Mouse (Mus musculus): Measurements from ENCODE around the gene Gm20696.

Gene Gm20696

GRCm38 (mm10) chr6:99566921-99567320 lies 99.7 kb downstream of the Gm20696 start:
- DNase-seq (ENCODE audit: low spot score), result no peak

GRCm38 (mm10) chr6:99564766-99565165 lies 101.8 kb downstream of the Gm20696 start:
- no peak for DNase-seq (ENCODE audit: low spot score)

GRCm38 (mm10) chr6:99556950-99557349 lies 109.6 kb downstream of the Gm20696 start:
- DNase-seq (ENCODE audit: low spot score), result no peak

GRCm38 (mm10) chr6:99552816-99553215 lies 113.8 kb downstream of the Gm20696 start:
- no peak for DNase-seq (ENCODE audit: low spot score)

- no peak for DNase-seq (ENCODE audit: low spot score)
These were observed 120.2 kb downstream of the Gm20696 start for GRCm38 (mm10) chr6:99546416-99546815.

- DNase-seq (ENCODE audit: low spot score), result no peak
These were observed 121.2 kb downstream of the Gm20696 start for GRCm38 (mm10) chr6:99545437-99545836.

- DNase-seq (ENCODE audit: low spot score), result no peak
These were observed 125.5 kb downstream of the Gm20696 start for GRCm38 (mm10) chr6:99541105-99541504.

GRCm38 (mm10) chr6:99540653-99541052 lies 125.9 kb downstream of the Gm20696 start:
- DNase-seq (ENCODE audit: low spot score), result no peak

- DNase-seq (ENCODE audit: low spot score), result no peak
These were observed 126.5 kb downstream of the Gm20696 start for GRCm38 (mm10) chr6:99540146-99540545.

- no peak for DNase-seq (ENCODE audit: low spot score)
These were observed 128.2 kb downstream of the Gm20696 start for GRCm38 (mm10) chr6:99538194-99538941.

GRCm38 (mm10) chr6:99534211-99534745 lies 132.3 kb downstream of the Gm20696 start:
- no peak for DNase-seq (ENCODE audit: low spot score)

- DNase-seq (ENCODE audit: low spot score), result no peak
These were observed 134.1 kb downstream of the Gm20696 start for GRCm38 (mm10) chr6:99532458-99532857.

- no peak for DNase-seq (ENCODE audit: low spot score)
These were observed 137.6 kb downstream of the Gm20696 start for GRCm38 (mm10) chr6:99528972-99529371.

- no peak for DNase-seq (ENCODE audit: low spot score)
These were observed 139.0 kb downstream of the Gm20696 start for GRCm38 (mm10) chr6:99527457-99528105.

GRCm38 (mm10) chr6:99525351-99525750 lies 141.2 kb downstream of the Gm20696 start:
- no peak for DNase-seq (ENCODE audit: low spot score)

- no peak for DNase-seq (ENCODE audit: low spot score)
These were observed 142.8 kb downstream of the Gm20696 start for GRCm38 (mm10) chr6:99523679-99524370.

GRCm38 (mm10) chr6:99523109-99523632 lies 143.4 kb downstream of the Gm20696 start:
- DNase-seq (ENCODE audit: low spot score), result peak; percentile 58

- DNase-seq (ENCODE audit: low spot score), result peak; percentile 81
These were observed 144.1 kb downstream of the Gm20696 start, which contains the start of gene Foxp1 for GRCm38 (mm10) chr6:99522359-99523108. Foxp1 (minus strand) TSS chr6:99522721.

- peak; percentile 37 for DNase-seq (ENCODE audit: low spot score)
These were observed 144.8 kb downstream of the Gm20696 start for GRCm38 (mm10) chr6:99521641-99522358.

- no peak for DNase-seq (ENCODE audit: low spot score)
These were observed 145.5 kb downstream of the Gm20696 start for GRCm38 (mm10) chr6:99521038-99521640.

- DNase-seq (ENCODE audit: low spot score), result no peak
These were observed 145.9 kb downstream of the Gm20696 start for GRCm38 (mm10) chr6:99520676-99521037.
